Mouse (Mus musculus): ENCODE results near the gene Tbc1d1.

- TF ChIP-seq CTCF (IDR thresholded peaks at IDR 0.05; ENCODE audit: borderline replicate concordance, control insufficient read depth, extremely low read depth, insufficient read depth, low read length, poor library complexity) (no peak), POLR2A (IDR thresholded peaks at IDR 0.05; ENCODE audit: control insufficient read depth, extremely low read depth, insufficient read depth, low read length, poor library complexity) (no peak)
Measured at GRCm38 (mm10) chr5:64372292-64372961, 216.3 kb downstream of the Tbc1d1 start.
